Mouse (Mus musculus): Measurements from ENCODE around the gene Nfe2l2. TPM values are rescaled to one million over a fixed set of nuclear protein-coding genes. Genes with fewer than 3 reads are reported as not detected.

The Nfe2l2 gene
- 14.8 and 16.9 TPM in 2 replicates for polyA plus RNA-seq (2015; fragmentation: Nextera tagmentation; extraction: Ambion mirVana)

GRCm38 (mm10) chr2:75704234-75705161 is at the start of gene Nfe2l2:
Nfe2l2 (minus strand) TSS chr2:75704641.

GRCm38 (mm10) chr2:75658727-75659628 is 45.5 kb downstream of the Nfe2l2 start, which contains the start of gene Hnrnpa3:
Hnrnpa3 (plus strand) TSS chr2:75659261.

Small RNA genes within 50 kb of the gene (microRNA-seq; reads per million reads assigned to microRNA genes)
- gene Gm24574, result not detected

Other genes starting within 250 kb of the Nfe2l2 start
- 106 and 113 TPM in 2 replicates for gene Hnrnpa3, start 45.4 kb downstream of the Nfe2l2 start, polyA plus RNA-seq (2015; fragmentation: Nextera tagmentation; extraction: Ambion mirVana)
- gene Agps, start 127.5 kb upstream of the Nfe2l2 start, polyA plus RNA-seq (2015; fragmentation: Nextera tagmentation; extraction: Ambion mirVana), result 16.8 and 17.5 TPM in 2 replicates
- 13.9 and 15.4 TPM in 2 replicates for gene Ttc30b, start 233.9 kb upstream of the Nfe2l2 start, polyA plus RNA-seq (2015; fragmentation: Nextera tagmentation; extraction: Ambion mirVana)

All from neural tube, postnatal 0 days (tissue).